Mouse (Mus musculus) liver, embryonic 14.5 days (tissue): ENCODE data around the gene Rsbn1.

Experiments
- CTCF ChIP-seq: IDR thresholded peaks from 2 replicates; pipeline ENCODE4 v1.5.1; 2016; ENCODE audit warnings: antibody characterized with exemption, low read depth, control low read depth
- EP300 ChIP-seq: IDR thresholded peaks from 2 replicates; pipeline ENCODE4 v1.6.1; 2016; ENCODE audit warnings: antibody characterized with exemption, low read depth

DNA sequence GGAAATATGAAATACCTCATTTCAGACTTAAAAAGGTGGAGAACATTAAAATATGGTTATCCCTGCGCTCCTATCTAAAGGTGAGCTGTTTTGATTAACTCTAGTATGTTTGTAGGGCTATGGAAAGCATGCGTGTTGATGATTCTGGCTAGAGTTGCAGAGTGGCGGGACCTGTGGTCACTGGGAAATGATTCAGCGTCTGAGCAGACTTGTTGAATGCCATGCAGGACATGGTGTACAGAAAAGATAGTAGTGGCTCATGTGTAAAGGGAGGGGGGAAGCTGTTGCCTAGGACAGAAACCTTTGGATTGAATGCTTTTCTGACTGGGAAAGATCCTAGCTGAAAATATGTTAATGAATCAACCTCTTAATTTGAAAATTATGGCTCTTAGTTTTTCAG lies 84.8 kb downstream of the Rsbn1 start:
- TF ChIP-seq CTCF = no peak
- no peak for TF ChIP-seq EP300
